Mouse (Mus musculus): ENCODE data around the gene Naa50.

Naa50 gene

DNA sequence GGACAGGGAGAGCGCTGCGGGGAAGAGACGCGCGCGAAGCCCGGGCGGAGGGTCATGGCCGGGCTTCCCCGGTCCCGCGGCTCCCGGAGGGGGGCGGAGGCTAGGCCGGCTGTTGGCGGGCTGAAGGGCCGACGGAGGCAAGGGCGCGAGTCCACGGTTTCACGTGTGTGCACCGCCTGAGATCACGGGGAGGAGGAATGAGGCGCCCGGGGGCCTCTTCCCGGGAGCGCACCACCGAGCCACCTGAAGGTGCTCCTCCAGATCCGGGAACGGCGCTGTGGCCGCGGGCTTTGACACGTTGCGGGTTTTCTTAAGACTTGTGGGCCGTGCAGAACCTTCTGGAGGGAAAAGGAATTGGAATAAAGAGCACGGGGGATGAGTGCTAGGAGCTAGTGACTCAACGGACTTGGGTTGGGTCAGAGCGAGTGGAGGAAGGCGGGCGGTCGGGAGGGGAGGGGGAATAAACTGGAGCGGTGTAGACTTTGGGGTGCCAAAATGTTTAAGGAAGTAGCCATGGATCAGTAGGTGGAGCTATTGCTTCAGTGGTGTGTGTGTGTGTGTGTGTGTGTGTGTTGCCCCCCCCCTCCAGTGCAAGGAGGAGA lies 657 bp downstream of the Naa50 start:
- DNase-seq (ENCODE audit: low spot score in 2 of 2), result peak; percentile 22 to 44

DNA sequence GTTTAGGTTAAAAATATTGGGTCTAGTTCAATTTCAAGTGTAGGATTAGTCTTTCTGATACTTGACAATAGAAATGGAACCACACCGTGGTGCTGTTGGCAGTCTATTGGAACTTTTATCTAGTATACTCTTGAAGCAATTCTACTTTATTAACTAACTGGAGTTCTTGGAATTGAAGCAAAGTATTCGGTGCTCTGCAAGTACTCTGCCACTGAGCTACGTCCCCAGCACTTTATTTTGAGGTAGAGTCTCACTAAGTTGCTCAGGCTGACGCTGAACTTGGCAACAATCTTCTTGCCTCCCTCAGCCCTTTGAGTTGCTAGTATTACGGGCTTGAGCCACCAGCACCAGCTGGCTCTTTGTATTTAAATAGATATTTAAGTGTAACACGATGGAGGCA lies 1.9 kb downstream of the Naa50 start:
- DNase-seq (ENCODE audit: low spot score in 2 of 2), result no peak

DNA sequence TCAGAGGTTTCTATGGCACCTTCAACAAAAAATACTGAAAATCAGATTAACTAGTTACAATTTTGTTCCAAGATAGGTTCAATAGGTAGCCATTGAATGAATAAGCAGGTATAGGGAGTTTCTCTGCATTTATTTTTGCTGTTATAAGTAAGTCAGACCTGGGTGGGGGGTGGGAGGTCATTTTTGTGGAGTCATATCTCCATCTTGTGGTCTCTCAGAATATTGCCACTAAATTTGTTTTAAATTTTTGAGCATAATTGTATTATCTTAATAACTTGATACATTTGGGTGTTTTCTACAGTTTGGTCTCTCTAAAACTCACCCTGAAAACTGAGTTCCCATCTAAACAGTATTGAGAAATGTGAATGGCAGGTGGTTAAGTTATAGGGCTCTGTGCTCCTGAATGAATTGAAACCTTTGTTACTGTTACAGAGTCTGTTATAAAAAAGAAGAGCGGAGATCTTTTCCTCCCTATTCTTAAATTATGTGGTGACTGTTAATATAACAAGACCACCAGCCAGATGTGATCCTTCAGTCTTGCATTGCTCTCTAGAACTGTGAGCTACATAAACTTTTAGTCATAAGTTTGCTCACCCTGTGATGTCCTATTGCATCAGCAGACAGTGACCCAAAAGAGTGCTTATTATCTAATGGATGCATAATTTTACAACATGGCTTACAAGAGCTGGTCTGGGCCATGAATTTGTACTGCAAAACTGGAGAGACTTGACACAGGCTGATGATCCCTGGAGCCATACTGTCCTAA lies 9.6 kb downstream of the Naa50 start:
- DNase-seq (ENCODE audit: low spot score in 2 of 2), result no peak

DNA sequence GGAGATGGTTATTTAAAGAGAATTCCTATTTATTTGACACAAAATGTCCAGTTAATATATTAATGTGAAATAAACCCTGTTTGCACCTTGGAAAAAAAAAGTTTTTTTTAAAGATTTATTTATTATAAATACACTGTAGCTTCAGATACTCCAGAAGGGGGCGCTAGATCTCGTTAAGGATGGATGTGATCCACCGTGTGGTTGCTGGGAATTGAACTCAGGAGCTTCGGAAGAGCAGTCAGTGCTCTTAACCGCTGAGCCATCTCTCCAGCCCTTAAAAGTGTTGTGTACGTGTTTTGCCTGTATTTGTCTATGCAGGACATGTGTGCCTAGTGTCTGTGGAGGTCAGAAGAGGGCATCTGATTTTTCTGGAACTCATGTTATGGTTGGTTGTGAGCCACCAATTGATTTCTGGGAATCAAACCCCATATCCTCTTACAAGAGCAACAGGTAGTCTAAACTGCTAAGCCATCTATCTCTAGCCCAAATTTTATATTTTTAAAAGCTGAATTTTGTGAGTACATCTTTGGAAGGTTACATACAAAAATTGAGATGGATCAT lies 14.9 kb downstream of the Naa50 start:
- no peak for DNase-seq (ENCODE audit: low spot score in 2 of 2)

DNA sequence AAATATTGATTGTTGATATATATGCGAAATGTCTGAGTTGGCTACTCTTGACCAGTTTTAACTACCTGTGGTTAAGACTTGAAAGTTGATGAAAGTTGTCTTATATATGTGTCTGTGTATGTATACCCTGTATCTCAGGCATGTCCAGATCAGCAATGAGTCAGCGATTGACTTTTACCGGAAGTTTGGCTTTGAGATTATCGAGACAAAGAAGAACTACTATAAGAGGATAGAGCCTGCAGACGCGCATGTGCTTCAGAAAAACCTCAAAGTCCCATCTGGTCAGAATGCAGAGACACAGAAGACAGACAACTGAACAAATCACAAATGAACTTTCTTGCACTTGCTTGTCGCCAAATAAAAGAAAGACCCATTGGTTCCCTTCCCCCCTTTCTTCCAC lies 19.7 kb downstream of the Naa50 start:
- no peak for DNase-seq (ENCODE audit: low spot score in 2 of 2)

DNA sequence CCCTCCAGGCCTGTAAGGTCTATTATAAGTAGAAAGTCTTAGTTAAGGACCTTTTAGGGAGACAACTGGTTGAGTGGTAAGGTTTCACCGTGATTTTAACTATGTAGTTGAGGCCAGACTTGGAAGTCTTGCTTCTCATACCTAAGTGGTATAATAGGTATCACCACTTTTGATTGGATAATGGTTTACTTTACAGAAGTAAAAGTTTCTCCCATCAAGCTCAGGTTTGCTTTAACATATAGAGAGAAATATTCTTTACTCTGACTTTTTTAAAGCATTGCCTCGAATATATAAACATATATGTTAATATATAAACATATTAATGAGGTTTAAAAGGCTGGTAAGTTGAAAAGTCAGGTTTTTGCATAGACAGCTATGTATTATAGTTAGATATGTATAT lies 24.2 kb downstream of the Naa50 start:
- DNase-seq (ENCODE audit: low spot score in 2 of 2), result no peak

DNA sequence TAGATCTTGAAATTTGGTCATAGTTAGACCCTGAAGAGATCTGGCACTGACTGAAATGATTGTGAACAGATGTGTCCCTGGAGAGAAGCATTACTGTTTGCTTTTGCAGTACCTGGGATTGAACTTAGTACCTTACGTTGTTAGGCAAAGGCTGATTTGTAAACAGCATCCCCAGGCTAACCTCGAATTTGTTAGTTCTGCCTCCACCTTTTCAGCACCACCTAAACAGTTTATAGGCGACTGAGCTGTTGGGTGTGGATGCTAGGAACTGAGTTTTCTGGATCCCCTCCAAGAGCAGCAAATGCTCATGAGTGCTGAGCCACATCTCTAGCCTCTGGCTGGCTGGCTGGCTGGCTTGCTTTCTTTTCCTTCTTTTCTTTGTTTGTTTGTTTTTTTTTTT lies 25.6 kb downstream of the Naa50 start:
- no peak for DNase-seq (ENCODE audit: low spot score in 2 of 2)

DNA sequence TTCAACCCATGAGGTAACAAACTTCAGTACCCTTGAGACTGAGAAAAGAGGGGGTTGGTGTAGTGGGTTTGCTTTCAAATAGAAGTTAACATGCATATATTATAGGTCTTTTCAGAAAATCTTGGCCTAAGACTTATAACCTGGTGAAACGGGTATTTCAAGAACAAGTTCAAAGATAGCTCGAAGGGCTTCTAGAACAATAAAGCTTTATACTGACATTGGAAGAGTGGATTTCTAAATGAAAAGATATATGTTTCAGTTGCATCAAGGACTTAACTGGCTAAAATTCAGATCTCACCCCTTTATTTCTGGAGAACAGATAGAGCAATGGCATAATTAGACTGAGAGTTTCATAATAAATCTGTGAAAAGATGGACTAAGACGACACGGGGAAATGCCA lies 29.4 kb downstream of the Naa50 start:
- DNase-seq (ENCODE audit: low spot score in 2 of 2), result no peak

DNA sequence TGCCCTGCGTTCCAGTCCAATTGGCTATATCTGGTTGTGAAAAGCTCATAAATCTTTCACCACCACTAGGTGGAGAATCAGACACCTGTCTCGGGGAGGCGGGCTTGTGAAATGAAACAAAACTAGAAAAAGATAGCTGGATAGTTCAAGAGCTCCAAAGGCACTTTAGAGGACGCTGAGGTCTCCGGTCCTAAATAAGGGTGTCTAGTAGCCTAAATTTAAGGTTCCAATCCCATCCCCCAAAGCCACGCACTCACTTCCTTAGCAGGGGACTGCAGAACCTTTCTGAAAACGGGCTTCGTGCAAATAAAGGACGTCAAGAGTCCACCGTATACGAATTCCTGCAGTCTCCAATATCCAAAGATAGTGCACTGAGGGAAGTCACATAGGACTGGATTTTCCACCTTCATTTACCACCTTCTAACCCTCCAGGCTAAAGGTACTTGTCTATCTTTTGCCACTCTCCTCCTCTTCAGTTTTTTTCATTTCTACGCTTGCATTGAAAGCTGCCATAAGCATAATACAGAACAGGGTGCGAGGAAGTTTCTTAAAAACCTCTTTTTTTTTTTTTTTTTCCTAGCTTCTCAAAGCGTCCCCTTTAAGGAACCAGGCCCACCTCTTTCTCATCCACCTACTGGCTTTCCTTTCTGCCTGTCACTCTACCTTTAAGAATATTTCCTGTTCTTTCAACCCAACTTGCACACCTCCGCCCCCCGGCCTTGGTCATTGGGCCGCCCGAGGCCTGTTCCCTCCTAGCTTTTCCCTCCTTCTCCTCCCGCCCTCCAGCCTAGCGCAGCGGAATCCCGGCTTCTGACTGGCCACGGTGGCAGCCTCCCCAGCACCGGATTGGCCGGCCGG lies 32.9 kb downstream of the Naa50 start:
- peak; percentile 95 for DNase-seq (ENCODE audit: low spot score in 2 of 2)

DNA sequence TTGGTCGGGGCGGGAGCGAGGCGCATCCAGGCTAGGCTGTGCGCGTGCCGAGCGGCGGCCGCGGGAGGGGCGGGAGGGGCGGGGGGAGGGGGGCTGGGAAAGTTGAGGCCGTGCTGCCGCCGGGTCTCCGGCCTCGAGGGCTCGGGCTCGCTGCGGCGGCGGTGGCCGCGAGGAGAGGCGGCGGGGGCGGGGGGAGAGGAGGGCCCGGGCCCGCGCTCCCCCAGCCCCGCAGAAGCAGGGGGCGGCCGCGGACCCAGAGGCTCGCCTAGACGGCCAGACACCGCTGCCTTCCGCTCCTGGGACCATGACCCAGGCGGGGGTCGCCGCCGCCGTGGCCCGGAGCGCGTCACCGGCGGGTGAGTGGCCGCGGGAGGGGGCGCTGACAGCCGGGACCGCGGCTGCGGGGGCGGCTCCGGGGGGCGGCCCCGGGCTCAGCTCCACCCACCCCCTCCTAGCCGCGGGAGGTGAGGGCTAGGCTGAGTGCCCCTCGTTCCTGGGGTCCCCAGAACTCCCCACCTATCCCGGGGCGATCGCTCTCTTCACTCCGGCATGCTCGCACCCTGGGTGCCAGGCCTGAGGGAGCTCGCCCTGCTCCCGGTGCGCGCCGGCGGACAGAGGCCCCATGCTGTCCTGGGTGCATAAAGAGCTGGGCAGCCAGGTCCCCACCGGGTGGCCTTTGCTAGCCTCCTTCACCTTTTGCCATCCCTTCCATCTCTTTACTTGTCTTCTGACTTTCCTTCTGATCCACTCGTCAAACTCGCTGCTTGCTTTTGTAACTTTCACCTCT lies 33.7 kb downstream of the Naa50 start, which contains the start of gene Usf3:
TSS of gene Usf3 (plus strand) at position 92 of the 787 bp plus-strand sequence.
- peak; percentile 27 to 49 for DNase-seq (ENCODE audit: low spot score in 2 of 2)

DNA sequence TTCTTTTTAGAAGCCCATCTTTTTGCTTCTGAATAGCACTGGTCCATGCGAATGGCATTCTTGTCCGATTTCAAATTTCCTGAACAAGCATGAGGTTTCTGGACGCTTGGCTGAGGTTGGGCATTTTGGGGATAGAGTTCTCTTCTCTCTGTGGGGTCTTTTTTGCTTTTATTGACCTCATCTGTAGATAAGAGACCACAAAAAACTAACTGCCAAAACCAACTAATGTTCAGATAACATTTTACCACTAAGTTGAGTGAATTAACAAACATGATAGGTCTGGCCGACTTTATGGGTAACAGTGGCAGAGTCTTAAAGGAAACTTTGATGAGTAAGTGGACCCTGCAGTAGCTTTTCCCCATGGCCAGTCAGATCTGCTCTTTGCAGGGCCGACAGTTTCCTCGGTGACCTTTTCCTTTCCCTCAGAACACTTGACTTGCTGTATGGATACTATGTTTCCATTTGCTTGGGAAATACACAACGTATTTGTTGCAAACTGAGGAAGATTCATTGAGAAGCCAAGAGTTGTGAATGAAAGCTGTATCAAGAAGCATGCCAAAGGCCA lies 34.4 kb downstream of the Naa50 start:
- DNase-seq (ENCODE audit: low spot score in 2 of 2), result no peak

DNA sequence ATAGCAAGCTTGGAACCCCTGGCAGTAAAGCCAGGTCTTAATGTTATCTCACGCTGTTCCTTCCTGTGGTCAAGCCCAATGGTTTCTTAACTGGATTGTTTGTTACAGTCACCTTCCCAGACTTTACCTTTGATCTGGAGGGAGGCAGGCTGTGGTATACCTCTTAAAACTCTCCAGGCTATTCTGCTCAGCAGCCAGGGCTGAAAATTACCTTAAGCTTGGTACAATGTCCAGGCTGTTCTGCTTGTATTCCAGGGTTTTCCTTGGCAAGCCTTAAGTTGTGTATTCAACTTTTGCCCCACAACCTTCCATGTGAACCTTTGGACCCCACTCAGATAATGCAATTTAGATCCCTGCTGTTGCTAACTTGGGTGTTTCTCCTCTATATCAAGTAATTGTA lies 35.4 kb downstream of the Naa50 start:
- DNase-seq (ENCODE audit: low spot score in 2 of 2), result no peak

DNA sequence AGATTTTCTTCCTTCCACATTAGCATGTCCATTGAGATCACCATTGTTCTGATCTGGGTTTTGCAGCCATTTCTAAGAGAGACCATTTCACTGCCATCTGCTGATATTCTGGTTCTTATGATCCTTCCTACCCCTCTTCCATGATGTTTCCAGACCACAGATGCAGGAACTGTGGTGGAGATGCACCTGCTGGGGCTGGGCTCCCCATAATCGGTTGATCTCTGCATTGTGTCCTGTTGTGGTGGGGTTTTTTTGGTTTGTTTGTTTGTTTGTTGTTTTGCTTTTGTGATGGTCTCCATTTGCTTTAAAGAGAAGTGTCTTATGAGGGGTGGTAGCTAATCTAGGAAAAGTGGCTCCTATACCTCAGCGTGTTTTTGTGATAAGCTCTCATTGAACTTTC lies 36.9 kb downstream of the Naa50 start:
- DNase-seq (ENCODE audit: low spot score in 2 of 2), result no peak

DNA sequence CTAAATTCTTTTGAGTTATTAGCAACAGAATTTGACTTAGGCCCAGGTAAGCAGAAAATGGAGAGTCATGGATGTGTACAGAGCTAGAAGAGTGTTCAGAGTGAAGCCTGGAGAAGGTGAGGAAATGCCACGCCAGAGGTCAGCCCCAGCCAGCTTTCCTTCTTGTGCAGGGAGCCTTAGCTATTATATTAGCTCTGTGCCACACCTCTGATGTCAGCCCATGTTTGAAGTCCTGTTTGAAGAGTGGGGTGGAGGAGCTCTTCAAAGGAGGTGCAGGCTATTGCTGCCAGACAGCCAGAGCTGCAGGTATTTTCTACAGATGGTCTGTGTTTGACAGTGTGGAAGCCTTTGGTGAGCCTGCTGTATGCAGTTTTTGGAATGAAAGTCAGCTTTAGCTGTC lies 38.9 kb downstream of the Naa50 start:
- DNase-seq (ENCODE audit: low spot score in 2 of 2), result no peak

DNA sequence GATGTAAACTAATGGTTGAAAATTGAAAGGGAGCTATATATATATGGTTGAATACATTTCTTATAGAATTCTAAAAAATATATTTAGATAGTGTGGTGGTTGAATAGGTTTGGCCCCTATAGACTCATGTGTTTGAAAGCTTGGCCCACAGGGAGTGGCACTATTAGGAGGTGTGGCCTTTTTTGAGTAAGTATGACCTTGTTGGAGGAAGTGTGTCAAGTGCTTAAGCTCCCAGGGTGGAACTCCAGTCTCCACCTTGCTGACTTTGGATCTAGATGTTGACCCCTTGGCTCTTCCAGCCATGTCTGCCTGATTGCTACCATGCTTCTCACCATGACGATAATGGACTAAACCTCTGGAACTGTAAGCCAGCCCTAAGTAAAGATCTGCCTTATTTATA lies 43.0 kb downstream of the Naa50 start:
- no peak for DNase-seq (ENCODE audit: low spot score in 2 of 2)

DNA sequence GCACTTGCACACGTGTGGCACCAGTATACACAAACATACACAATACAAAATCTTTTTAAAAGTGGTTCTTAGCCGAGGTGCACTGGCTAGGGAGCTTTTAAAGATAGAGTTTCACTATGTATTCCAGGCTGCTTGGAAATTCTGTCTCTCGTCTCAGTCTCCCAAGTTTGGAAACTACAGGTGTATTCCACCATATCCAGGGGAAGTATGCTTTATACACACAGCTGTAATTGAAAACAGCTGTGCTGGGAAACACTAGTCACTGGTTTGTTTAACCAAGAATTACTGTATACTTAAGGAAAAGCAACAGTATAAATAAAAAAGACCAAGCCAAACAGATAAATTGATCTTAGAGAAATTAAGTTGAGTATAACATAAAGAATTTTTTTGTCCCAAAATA lies 45.1 kb downstream of the Naa50 start:
- no peak for DNase-seq (ENCODE audit: low spot score in 2 of 2)

DNA sequence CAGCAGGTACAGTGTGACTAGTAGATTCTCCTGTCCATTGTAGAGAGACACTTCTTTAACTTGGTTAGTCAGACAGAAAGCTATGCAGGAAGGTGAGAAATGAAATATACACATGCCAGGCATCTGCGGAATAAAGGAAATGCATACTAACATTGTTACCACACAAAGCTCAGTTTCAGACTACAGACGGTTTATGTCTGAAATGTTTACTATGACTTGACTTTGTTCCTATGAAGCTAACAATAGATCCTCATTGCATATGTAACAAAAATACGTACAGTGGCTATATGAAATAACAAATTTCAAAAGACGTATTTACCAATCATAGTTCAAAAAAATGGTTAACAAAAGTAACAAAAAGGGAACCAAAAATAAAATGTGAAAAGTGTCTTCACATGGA lies 47.5 kb downstream of the Naa50 start:
- no peak for DNase-seq (ENCODE audit: low spot score in 2 of 2)

DNA sequence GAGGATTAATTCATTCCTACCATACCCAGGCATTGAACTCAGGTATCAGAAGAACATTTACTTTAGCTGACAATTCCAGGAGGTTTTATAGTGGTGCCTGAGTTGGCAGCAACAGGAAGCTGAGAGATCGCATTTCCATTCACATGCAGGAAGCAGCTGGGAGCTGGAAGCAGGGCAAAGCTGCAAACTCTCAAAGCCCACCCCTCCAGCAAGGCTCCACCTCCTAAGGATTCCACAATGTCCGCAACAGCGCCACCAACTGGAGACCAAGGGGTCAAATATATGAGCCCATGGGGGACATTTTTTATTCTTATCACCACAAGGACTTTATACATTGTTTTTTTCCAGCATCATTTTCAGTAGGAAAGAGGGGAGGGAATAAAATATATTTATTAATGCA lies 49.1 kb downstream of the Naa50 start:
- no peak for DNase-seq (ENCODE audit: low spot score in 2 of 2)

DNA sequence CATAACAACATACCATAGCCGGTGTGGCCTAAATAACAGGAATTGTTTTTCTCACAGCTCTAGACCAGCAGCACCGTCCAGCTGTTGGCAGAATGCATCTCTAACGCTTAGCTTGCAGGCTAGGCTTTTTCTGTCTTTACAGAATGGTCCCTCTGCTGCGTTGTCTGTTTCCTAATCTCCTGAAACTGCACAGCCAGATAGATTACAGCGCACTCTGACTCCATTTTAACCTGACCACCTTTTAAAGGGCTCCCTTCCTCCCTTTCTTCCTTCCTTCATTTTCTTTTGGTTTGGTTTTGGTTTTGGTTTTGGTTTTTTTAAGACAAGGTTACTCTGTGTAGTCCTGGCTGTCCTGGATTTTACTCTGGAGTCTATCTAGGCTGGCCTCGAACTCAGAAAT lies 50.4 kb downstream of the Naa50 start:
- no peak for DNase-seq (ENCODE audit: low spot score in 2 of 2)

DNA sequence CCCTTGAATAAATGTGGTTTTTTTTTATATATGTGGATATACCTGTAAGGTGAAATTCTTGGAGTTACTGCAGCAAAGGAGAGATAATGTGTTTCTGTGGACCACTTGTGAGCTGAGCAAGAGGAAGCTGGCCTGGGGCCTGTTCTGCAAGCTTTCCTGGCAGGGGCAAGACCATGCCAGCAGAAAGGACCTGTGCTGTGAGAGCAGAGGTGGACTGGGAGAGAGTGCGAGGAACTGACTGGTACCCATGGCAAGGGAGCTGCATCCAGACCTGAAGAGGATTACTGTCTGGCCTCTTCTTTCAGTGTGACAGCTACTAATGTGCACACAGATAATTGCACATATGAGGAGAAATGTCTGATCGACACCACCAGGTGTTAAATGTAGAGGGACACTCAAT lies 51.3 kb downstream of the Naa50 start:
- DNase-seq (ENCODE audit: low spot score in 2 of 2), result no peak

DNA sequence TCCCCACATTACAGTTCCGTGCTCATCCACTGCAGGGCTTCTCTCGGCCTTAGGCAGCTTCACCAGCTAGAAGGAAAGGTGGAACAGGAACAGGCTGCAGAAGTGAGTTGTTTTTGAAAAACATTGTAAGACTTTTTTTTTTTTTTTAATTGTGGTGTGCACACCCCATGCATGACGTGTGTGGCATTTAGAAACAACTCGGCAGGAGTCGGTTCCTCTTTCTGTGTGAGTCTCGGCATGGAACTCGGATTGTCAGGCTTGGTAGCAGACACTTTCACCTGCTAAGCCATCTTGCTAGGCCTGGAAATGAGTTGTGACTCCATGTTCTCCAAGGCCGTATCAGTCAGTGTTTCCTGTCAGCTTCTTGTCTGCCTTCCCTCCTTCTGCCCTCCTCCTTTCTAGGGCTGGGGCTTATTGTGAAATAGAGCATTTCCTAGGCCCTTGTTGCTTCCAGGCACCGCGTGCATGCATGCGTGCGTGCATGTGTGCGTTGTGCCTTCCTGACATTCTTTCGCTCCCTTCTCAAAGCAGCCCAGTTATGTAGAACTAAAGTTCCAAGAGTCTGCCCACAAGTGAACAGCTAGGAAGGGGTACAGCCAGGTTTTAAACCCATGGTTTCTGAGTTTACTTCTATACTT lies 59.6 kb downstream of the Naa50 start:
- DNase-seq (ENCODE audit: low spot score in 2 of 2), result peak in 1 of 2 experiments; percentile 24
